Mouse (Mus musculus) ovary, postnatal 10 days (tissue): Measurements from ENCODE around the gene Chst5.
A peak's percentile ranks its signal among the peaks of the same experiment; 100 is the strongest.
"Not testable (repeated sequence)": the region's sequence is repeated elsewhere in the genome, so short reads cannot be mapped to it uniquely, and the experiment has no call there.

Experiments used
- DNase-seq: peaks from one replicate; pipeline ENCODE4 v3.0.0; 2022; ENCODE audit warnings: low spot score

The Chst5 gene

GRCm38 (mm10) chr8:111909621-111910450, at the start of gene Chst5:
Gene Chst5 (minus strand): TSS chr8:111910447.
- no peak for DNase-seq

GRCm38 (mm10) chr8:111957231-111957630, 47.0 kb upstream of the Chst5 start:
- DNase-seq, result no peak

GRCm38 (mm10) chr8:111955879-111956278, 45.6 kb upstream of the Chst5 start:
- DNase-seq, result no peak

GRCm38 (mm10) chr8:111954844-111955594, 44.8 kb upstream of the Chst5 start:
- no peak for DNase-seq

- DNase-seq, result no peak
These were observed 41.7 kb upstream of the Chst5 start for GRCm38 (mm10) chr8:111951936-111952335.

- no peak for DNase-seq
These were observed 41.1 kb upstream of the Chst5 start for GRCm38 (mm10) chr8:111951317-111951716.

- no peak for DNase-seq
These were observed 40.6 kb upstream of the Chst5 start for GRCm38 (mm10) chr8:111950846-111951245.

GRCm38 (mm10) chr8:111947954-111948353, 37.7 kb upstream of the Chst5 start:
- DNase-seq, result no peak

- DNase-seq, result no peak
These were observed 36.9 kb upstream of the Chst5 start for GRCm38 (mm10) chr8:111947144-111947543.

- DNase-seq, result no peak
These were observed 33.3 kb upstream of the Chst5 start for GRCm38 (mm10) chr8:111943544-111943943.

- peak; percentile 5 for DNase-seq
These were observed 30.8 kb upstream of the Chst5 start for GRCm38 (mm10) chr8:111941101-111941454.

GRCm38 (mm10) chr8:111940171-111941100, 30.2 kb upstream of the Chst5 start, which contains the start of gene Gabarapl2:
Gene Gabarapl2 (plus strand): TSS chr8:111940703.
- peak; percentile 85 for DNase-seq

GRCm38 (mm10) chr8:111939516-111940142, 29.4 kb upstream of the Chst5 start:
- no peak for DNase-seq

- DNase-seq, result not testable (repeated sequence)
These were observed 28.1 kb upstream of the Chst5 start for GRCm38 (mm10) chr8:111938076-111938985.

GRCm38 (mm10) chr8:111937184-111937583, 26.9 kb upstream of the Chst5 start:
- no peak for DNase-seq

- no peak for DNase-seq
These were observed 24.0 kb upstream of the Chst5 start for GRCm38 (mm10) chr8:111934201-111934600.

GRCm38 (mm10) chr8:111933348-111934076, 23.3 kb upstream of the Chst5 start, which contains the start of gene Tmem231:
Gene Tmem231 (minus strand): TSS chr8:111933881.
- DNase-seq, result peak; percentile 75

- peak; percentile 13 for DNase-seq
These were observed 22.5 kb upstream of the Chst5 start for GRCm38 (mm10) chr8:111932580-111933336.

- no peak for DNase-seq
These were observed 21.5 kb upstream of the Chst5 start for GRCm38 (mm10) chr8:111931721-111932120.
